Mouse (Mus musculus) kidney, embryonic 15.5 days (tissue): Measurements from ENCODE around the gene P4hb. TPM values are rescaled to one million over a fixed set of nuclear protein-coding genes. Genes with fewer than 3 reads are reported as not detected.

Experiments used
- ATAC-seq: fragments of 200-750 bp; cut with Nextera tagmentation; replicated peaks from 2 replicates; pipeline ENCODE4 v1.8.0; 2017; ENCODE audit warnings: moderate TSS enrichment; ENCODE audit not compliant: low FRiP score
- H3K27ac ChIP-seq: fragments of 300-500 bp; sonication (generic); 2 replicates; pipeline ENCODE4 v1.5.1; 2015; ENCODE audit warnings: mild to moderate bottlenecking, inconsistent platforms
- H3K27me3 ChIP-seq: fragments of 300-500 bp; sonication (generic); 2 replicates; pipeline ENCODE4 v1.6.1; 2015; ENCODE audit warnings: inconsistent platforms
- H3K36me3 ChIP-seq: fragments of 300-500 bp; sonication (generic); 2 replicates; pipeline ENCODE4 v1.6.1; 2015; ENCODE audit warnings: inconsistent platforms
- H3K4me1 ChIP-seq: fragments of 300-500 bp; sonication (generic); 2 replicates; pipeline ENCODE4 v1.6.1; 2015; ENCODE audit warnings: inconsistent platforms
- H3K4me2 ChIP-seq: fragments of 300-500 bp; sonication (generic); 2 replicates; pipeline ENCODE4 v1.6.1; 2015; ENCODE audit warnings: moderate library complexity, mild to moderate bottlenecking, inconsistent platforms
- H3K4me3 ChIP-seq: fragments of 300-500 bp; sonication (generic); replicated peaks from 2 replicates; pipeline ENCODE4 v1.5.1; 2015; ENCODE audit warnings: mild to moderate bottlenecking, inconsistent platforms
- H3K9ac ChIP-seq: fragments of 300-500 bp; sonication (generic); 2 replicates; pipeline ENCODE4 v1.6.1; 2015; ENCODE audit warnings: mild to moderate bottlenecking, inconsistent platforms
- H3K9me3 ChIP-seq: fragments of 300-500 bp; sonication (generic); replicated peaks from 2 replicates; pipeline ENCODE4 v1.6.1; 2016; ENCODE audit warnings: inconsistent platforms
- WGBS: fragments of 180-500 bp; shearing (Covaris S2); methylation state at CpG from one replicate; pipeline ENCODE4 v1.1.7; 2015; ENCODE audit warnings: mixed read lengths; 5-methylcytosine and 5-hydroxymethylcytosine counted together
- polyA plus RNA-seq: library from polyadenylated mRNA; unstranded; fragments of >200 nt; fragmentation: Nextera tagmentation; extraction: Ambion mirVana; gene quantifications from 2 replicates; pipeline ENCODE4 v1.2.1, GENCODE M21; 2015

P4hb gene
- polyA plus RNA-seq, 1 experiment from 2014 or later, result 736 TPM

GRCm38 (mm10) chr11:120542376-120542775 lies 30.7 kb downstream of the P4hb start:
- H3K9me3 ChIP-seq, result no peaks in the 10 kb centered on the region
- H3K4me1 ChIP-seq, result peaks cover 50% of the 10 kb centered on the region
- H3K36me3 ChIP-seq, result peaks cover 49% of the 10 kb centered on the region
- no peak overlapping the region for H3K4me3 ChIP-seq
- H3K9ac ChIP-seq, result no peak overlapping the region
- peak overlapping the region; percentile 15; the same call in 1 of the 2 replicates for H3K27ac ChIP-seq
- no peak for ATAC-seq
- no peaks in the 10 kb centered on the region for H3K27me3 ChIP-seq
- H3K4me2 ChIP-seq, result no peak overlapping the region
- 83% methylated on average over 6 of the region's 6 CpGs for WGBS

- Histone ChIP-seq H3K27ac (peak overlapping the region; percentile 15; the same call in 1 of the 2 replicates), H3K4me3 (no peak overlapping the region), H3K27me3 (no peaks in the 10 kb centered on the region), H3K9ac (no peak overlapping the region), H3K4me2 (no peak overlapping the region), H3K4me1 (peaks cover 48% of the 10 kb centered on the region), H3K36me3 (peaks cover 49% of the 10 kb centered on the region), H3K9me3 (no peaks in the 10 kb centered on the region)
- WGBS, result 43% methylated on average over 4 of the region's 4 CpGs
- ATAC-seq, result no peak
These were observed 31.1 kb downstream of the P4hb start for GRCm38 (mm10) chr11:120541907-120542306.

GRCm38 (mm10) chr11:120539285-120540014 lies 33.6 kb downstream of the P4hb start:
- Histone ChIP-seq H3K9ac (0 out of 2 replicates have a peak overlapping the region, but pooled peaks have one; percentile 18), H3K36me3 (peaks cover 33% of the 10 kb centered on the region), H3K4me1 (peaks cover 34% of the 10 kb centered on the region), H3K4me2 (peak overlapping the region; percentile 42), H3K27ac (peak overlapping the region; percentile 95), H3K4me3 (no peak overlapping the region), H3K27me3 (peaks cover 9% of the 10 kb centered on the region; the same call in 1 of the 2 replicates), H3K9me3 (no peaks in the 10 kb centered on the region)
- peak; percentile 90 for ATAC-seq
- 15% methylated on average over 10 of the region's 10 CpGs for WGBS

GRCm38 (mm10) chr11:120538955-120539284 lies 34.1 kb downstream of the P4hb start:
- Histone ChIP-seq H3K27me3 (peaks cover 13% of the 10 kb centered on the region; the same call in 1 of the 2 replicates), H3K9me3 (no peaks in the 10 kb centered on the region), H3K4me3 (no peak overlapping the region), H3K9ac (no peak overlapping the region), H3K36me3 (peaks cover 27% of the 10 kb centered on the region), H3K4me2 (no peak overlapping the region), H3K4me1 (peaks cover 34% of the 10 kb centered on the region), H3K27ac (peak overlapping the region; percentile 95)
- WGBS, result 39% methylated on average over 8 of the region's 8 CpGs
- ATAC-seq, result 0 out of 2 replicates have a peak, but pooled peaks have one; percentile 10

- H3K27me3 ChIP-seq, result peaks cover 16% of the 10 kb centered on the region
- no peaks in the 10 kb centered on the region for H3K9me3 ChIP-seq
- H3K4me1 ChIP-seq, result peaks cover 34% of the 10 kb centered on the region
- 58% methylated on average over 3 of the region's 3 CpGs for WGBS
- 0 out of 2 replicates have a peak, but pooled peaks have one; percentile 0 for ATAC-seq
- H3K4me2 ChIP-seq, result no peak overlapping the region
- H3K27ac ChIP-seq, result peak overlapping the region; percentile 95
- H3K36me3 ChIP-seq, result peaks cover 23% of the 10 kb centered on the region
- no peak overlapping the region for H3K9ac ChIP-seq
- no peak overlapping the region for H3K4me3 ChIP-seq
These were observed 34.6 kb downstream of the P4hb start for GRCm38 (mm10) chr11:120538485-120538884.

- no peak for ATAC-seq
- 80% methylated on average over 3 of the region's 3 CpGs for WGBS
- peaks cover 43% of the 10 kb centered on the region for H3K27me3 ChIP-seq
These were observed 37.2 kb downstream of the P4hb start for GRCm38 (mm10) chr11:120535804-120536203.

GRCm38 (mm10) chr11:120535145-120535544 lies 37.9 kb downstream of the P4hb start:
- Histone ChIP-seq H3K4me3 (no peak overlapping the region), H3K27ac (no peak overlapping the region), H3K4me2 (no peak overlapping the region), H3K27me3 (peaks cover 49% of the 10 kb centered on the region), H3K4me1 (peaks cover 40% of the 10 kb centered on the region), H3K9ac (no peak overlapping the region), H3K36me3 (no peaks in the 10 kb centered on the region), H3K9me3 (no peaks in the 10 kb centered on the region)
- no peak for ATAC-seq
- 76% methylated on average over 3 of the region's 3 CpGs for WGBS

More at GRCm38 (mm10) chr11:120535804-120536203, 37.2 kb downstream of the P4hb start:
- no peak overlapping the region for H3K27ac ChIP-seq
- H3K36me3 ChIP-seq, result no peaks in the 10 kb centered on the region
- no peaks in the 10 kb centered on the region for H3K9me3 ChIP-seq
- peaks cover 40% of the 10 kb centered on the region for H3K4me1 ChIP-seq
- H3K4me2 ChIP-seq, result no peak overlapping the region
- no peak overlapping the region for H3K9ac ChIP-seq
- H3K4me3 ChIP-seq, result no peak overlapping the region

GRCm38 (mm10) chr11:120534093-120534492 lies 39.0 kb downstream of the P4hb start:
- 86% methylated on average over 8 of the region's 8 CpGs for WGBS
- Histone ChIP-seq H3K27ac (no peak overlapping the region), H3K9me3 (no peaks in the 10 kb centered on the region), H3K4me2 (no peak overlapping the region), H3K36me3 (no peaks in the 10 kb centered on the region), H3K4me1 (peaks cover 32% of the 10 kb centered on the region), H3K4me3 (no peak overlapping the region), H3K9ac (no peak overlapping the region), H3K27me3 (peaks cover 60% of the 10 kb centered on the region)
- ATAC-seq, result no peak

- Histone ChIP-seq H3K27me3 (peaks cover 77% of the 10 kb centered on the region), H3K27ac (no peak overlapping the region), H3K4me1 (peaks cover 18% of the 10 kb centered on the region), H3K36me3 (no peaks in the 10 kb centered on the region), H3K4me3 (0 out of 2 replicates have a peak overlapping the region, but pooled peaks have one; percentile 42), H3K4me2 (peak overlapping the region; percentile 77; the same call in 1 of the 2 replicates), H3K9ac (no peak overlapping the region), H3K9me3 (no peaks in the 10 kb centered on the region)
- 22% methylated on average over 9 of the region's 9 CpGs for WGBS
- no peak for ATAC-seq
These were observed 41.4 kb downstream of the P4hb start for GRCm38 (mm10) chr11:120531646-120532045.

- WGBS, result 9% methylated on average over 56 of the region's 62 CpGs
- peak within 1 kb of the TSS; percentile 77 for H3K4me2 ChIP-seq
- H3K9me3 ChIP-seq, result no peaks in the 10 kb centered on the region
- no peaks in the 10 kb centered on the region for H3K36me3 ChIP-seq
- peak within 1 kb of the TSS; percentile 49 for H3K9ac ChIP-seq
- ATAC-seq, result 0 out of 2 replicates have a peak, but pooled peaks have one; percentile 43
- H3K4me3 ChIP-seq, result peak within 1 kb of the TSS; percentile 42
- peaks cover 18% of the 10 kb centered on the region for H3K4me1 ChIP-seq
- no peak within 1 kb of the TSS for H3K27ac ChIP-seq
- H3K27me3 ChIP-seq, result peaks cover 77% of the 10 kb centered on the region
These were observed 42.7 kb downstream of the P4hb start, which contains the start of gene Gcgr for GRCm38 (mm10) chr11:120530085-120530964. TSS of gene Gcgr (plus strand) at chr11:120530699.

- 67% methylated on average over 4 of the region's 4 CpGs for WGBS
- peaks cover 64% of the 10 kb centered on the region for H3K27me3 ChIP-seq
- ATAC-seq, result no peak
These were observed 44.1 kb downstream of the P4hb start for GRCm38 (mm10) chr11:120528903-120529302.

More at GRCm38 (mm10) chr11:120528903-120529302, 44.1 kb downstream of the P4hb start:
- H3K4me3 ChIP-seq, result no peak overlapping the region
- H3K27ac ChIP-seq, result no peak overlapping the region
- H3K36me3 ChIP-seq, result no peaks in the 10 kb centered on the region
- H3K9me3 ChIP-seq, result no peaks in the 10 kb centered on the region
- H3K4me1 ChIP-seq, result peaks cover 18% of the 10 kb centered on the region
- H3K9ac ChIP-seq, result no peak overlapping the region
- H3K4me2 ChIP-seq, result no peak overlapping the region
